Comparison of ENCODE assay signal across 8 mouse cellular contexts in genomic region chr15:79740739-79741138, GRCm38 (mm10). TPM values are rescaled to one million over a fixed set of nuclear protein-coding genes. Genes with fewer than 3 reads are reported as not detected.
DNase-seq lines count a peak whose midpoint lies in the region; ATAC-seq and TF ChIP-seq lines count a peak whose summit lies in the region.

No protein-coding gene starts in this region.

- TF ChIP-seq CTCF in intestine, postnatal 0 days (IDR thresholded peaks at IDR 0.05; ENCODE audit: low read depth) = no peak

- 86% methylated on average over 3 of the region's 3 CpGs for WGBS in kidney, embryonic 15.5 days
- WGBS in embryonic facial prominence, embryonic 10.5 days = 79% methylated on average over 3 of the region's 3 CpGs
- WGBS in intestine, postnatal 0 days = 52% methylated on average over 3 of the region's 3 CpGs

- H3K4me3 ChIP-seq in kidney, embryonic 15.5 days (replicated peaks) = peak overlapping the region; percentile 97
- H3K4me3 ChIP-seq in embryonic facial prominence, embryonic 10.5 days = peak overlapping the region; percentile 97
- H3K4me3 ChIP-seq in intestine, postnatal 0 days (ENCODE audit: low read depth, low read length) = 0 out of 2 replicates have a peak overlapping the region, but pooled peaks have one; percentile 96
- H3K4me3 ChIP-seq in myocyte = peak overlapping the region; percentile 76

- no peak for ATAC-seq in kidney, embryonic 15.5 days (replicated peaks; ENCODE audit: low FRiP score)
- no peak for ATAC-seq in intestine, postnatal 0 days

- H3K4me2 ChIP-seq in kidney, embryonic 15.5 days = peak overlapping the region; percentile 93
- H3K4me2 ChIP-seq in intestine, postnatal 0 days (replicated peaks; ENCODE audit: low read depth) = peak overlapping the region; percentile 88
- peak overlapping the region; percentile 92 for H3K4me2 ChIP-seq in myocyte (ENCODE audit: low read depth)

- no peaks in the 10 kb centered on the region for H3K9me3 ChIP-seq in kidney, embryonic 15.5 days (replicated peaks)
- H3K9me3 ChIP-seq in embryonic facial prominence, embryonic 10.5 days = no peaks in the 10 kb centered on the region
- H3K9me3 ChIP-seq in intestine, postnatal 0 days (ENCODE audit: control insufficient read depth) = no peaks in the 10 kb centered on the region

- peaks cover 24% of the 10 kb centered on the region for H3K79me2 ChIP-seq in myocyte (ENCODE audit: control insufficient read depth, insufficient read depth)

- no peak for TF ChIP-seq POLR2A in myocyte (IDR thresholded peaks at IDR 0.05; ENCODE audit: insufficient read length, low read depth)

- no peak overlapping the region for H3ac ChIP-seq in myocyte (ENCODE audit: control insufficient read depth, insufficient read length)

- H3K27me3 ChIP-seq in kidney, embryonic 15.5 days = no peaks in the 10 kb centered on the region
- H3K27me3 ChIP-seq in embryonic facial prominence, embryonic 10.5 days (replicated peaks; ENCODE audit: low read depth, poor library complexity, severe bottlenecking) = no peaks in the 10 kb centered on the region
- no peaks in the 10 kb centered on the region for H3K27me3 ChIP-seq in intestine, postnatal 0 days (replicated peaks; ENCODE audit: control insufficient read depth, insufficient read depth, low read length)
- H3K27me3 ChIP-seq in myocyte (ENCODE audit: control insufficient read depth, insufficient read depth, insufficient read length) = no peaks in the 10 kb centered on the region

- no peak for DNase-seq in kidney, adult 18-20 months
- no peak for DNase-seq in embryonic facial prominence, embryonic 10.5 days (ENCODE audit: low spot score)
- no peak for DNase-seq in spleen, adult 12 weeks (ENCODE audit: low spot score)
- DNase-seq in cerebellum, postnatal 4 days (ENCODE audit: low spot score in 2 of 2) = no peak
- no peak for DNase-seq in cerebellum, adult 9-10 months

- peak overlapping the region; percentile 85; the same call in 1 of the 2 replicates for H3K9ac ChIP-seq in kidney, embryonic 15.5 days
- H3K9ac ChIP-seq in intestine, postnatal 0 days (ENCODE audit: low read depth, low read length) = no peak overlapping the region

- no peak overlapping the region for H3K27ac ChIP-seq in kidney, embryonic 15.5 days
- H3K27ac ChIP-seq in embryonic facial prominence, embryonic 10.5 days (replicated peaks) = peak overlapping the region; percentile 96; the same call in 1 of the 2 replicates
- no peak overlapping the region for H3K27ac ChIP-seq in intestine, postnatal 0 days (ENCODE audit: low read depth, low read length)

- peaks cover 30% of the 10 kb centered on the region for H3K36me3 ChIP-seq in kidney, embryonic 15.5 days
- peaks cover 43% of the 10 kb centered on the region for H3K36me3 ChIP-seq in embryonic facial prominence, embryonic 10.5 days (replicated peaks)
- H3K36me3 ChIP-seq in intestine, postnatal 0 days (ENCODE audit: control insufficient read depth, insufficient read depth) = peaks cover 30% of the 10 kb centered on the region
- H3K36me3 ChIP-seq in myocyte (ENCODE audit: control insufficient read depth, insufficient read depth) = peaks cover 17% of the 10 kb centered on the region

- peaks cover 57% of the 10 kb centered on the region for H3K4me1 ChIP-seq in kidney, embryonic 15.5 days
- H3K4me1 ChIP-seq in embryonic facial prominence, embryonic 10.5 days = peaks cover 42% of the 10 kb centered on the region
- no peaks in the 10 kb centered on the region for H3K4me1 ChIP-seq in intestine, postnatal 0 days (replicated peaks; ENCODE audit: control insufficient read depth, insufficient read depth, low read length)

TF ChIP-seq in myocyte, 11 proteins besides CTCF, POLR2A, EP300 and RAD21:
- no peak for TF ChIP-seq USF1 (IDR thresholded peaks at IDR 0.05; ENCODE audit: low read depth)
- no peak for TF ChIP-seq REST (IDR thresholded peaks at IDR 0.05; ENCODE audit: insufficient read depth, insufficient read length)
- no peak for TF ChIP-seq SRF (IDR thresholded peaks at IDR 0.05; ENCODE audit: control insufficient read depth, insufficient read length, low read depth)
- TF ChIP-seq POLR2AphosphoS2 (IDR thresholded peaks at IDR 0.05; ENCODE audit: insufficient read length, low read depth) = no peak
- TF ChIP-seq MYOD1 (IDR thresholded peaks at IDR 0.05; ENCODE audit: control insufficient read depth in 1 of 3, insufficient read length in 2 of 3, low read depth in 2 of 3) = no peak

RNA-seq across cellular contexts. Expression of gene Sun2, which starts 1.6 kb away (rescaled TPM):
- 5.7 and 5.9 TPM in 2 replicates for polyA plus RNA-seq in kidney, embryonic 15.5 days (2015; fragmentation: Nextera tagmentation; extraction: Ambion mirVana)
- 2.4 and 3.4 TPM in 2 replicates for polyA plus RNA-seq in embryonic facial prominence, embryonic 10.5 days (2016; fragmentation: Nextera tagmentation; extraction: Ambion mirVana)
- 1.1 and 1.2 TPM in 2 replicates for polyA plus RNA-seq in intestine, postnatal 0 days (2015; fragmentation: Nextera tagmentation; extraction: Ambion mirVana)
- polyA plus RNA-seq in myocyte (2012; fragmentation: generic; extraction: Trizol) = 78.0 TPM

RNA-seq across cellular contexts. Expression of gene Dnal4, which starts 36.9 kb away (rescaled TPM):
- polyA plus RNA-seq in kidney, embryonic 15.5 days (2015; fragmentation: Nextera tagmentation; extraction: Ambion mirVana) = 58.3 and 67.4 TPM in 2 replicates
- 66.3 and 68.6 TPM in 2 replicates for polyA plus RNA-seq in embryonic facial prominence, embryonic 10.5 days (2016; fragmentation: Nextera tagmentation; extraction: Ambion mirVana)
- 19.5 and 20.1 TPM in 2 replicates for polyA plus RNA-seq in intestine, postnatal 0 days (2015; fragmentation: Nextera tagmentation; extraction: Ambion mirVana)
- 66.8 TPM for polyA plus RNA-seq in myocyte (2012; fragmentation: generic; extraction: Trizol)

RNA-seq across cellular contexts. Expression of gene Gtpbp1, which starts 50.1 kb away (rescaled TPM):
- 32.6 and 36.5 TPM in 2 replicates for polyA plus RNA-seq in kidney, embryonic 15.5 days (2015; fragmentation: Nextera tagmentation; extraction: Ambion mirVana)
- polyA plus RNA-seq in embryonic facial prominence, embryonic 10.5 days (2016; fragmentation: Nextera tagmentation; extraction: Ambion mirVana) = 47.7 and 51.6 TPM in 2 replicates
- 15.0 and 15.3 TPM in 2 replicates for polyA plus RNA-seq in intestine, postnatal 0 days (2015; fragmentation: Nextera tagmentation; extraction: Ambion mirVana)
- polyA plus RNA-seq in myocyte (2012; fragmentation: generic; extraction: Trizol) = 52.7 TPM

RNA-seq across cellular contexts. Expression of gene Josd1, which starts 53.0 kb away (rescaled TPM):
- 19.0 and 21.1 TPM in 2 replicates for polyA plus RNA-seq in kidney, embryonic 15.5 days (2015; fragmentation: Nextera tagmentation; extraction: Ambion mirVana)
- 22.9 and 23.9 TPM in 2 replicates for polyA plus RNA-seq in embryonic facial prominence, embryonic 10.5 days (2016; fragmentation: Nextera tagmentation; extraction: Ambion mirVana)
- 9.4 and 9.7 TPM in 2 replicates for polyA plus RNA-seq in intestine, postnatal 0 days (2015; fragmentation: Nextera tagmentation; extraction: Ambion mirVana)
- polyA plus RNA-seq in myocyte (2012; fragmentation: generic; extraction: Trizol) = 40.6 TPM

Comparison
In these comparisons a context has a peak if more than half of its experiments do, and no peak if none do; other contexts are left out.
1. RNA of gene Sun2, which starts 1.6 kb away (polyA plus RNA-seq): 78.0 TPM in myocyte (single experiment); 5.7 to 5.9 TPM in kidney, embryonic 15.5 days, 2.4 to 3.4 TPM in embryonic facial prominence, embryonic 10.5 days and 1.1 to 1.2 TPM in intestine, postnatal 0 days; every median in the first group is over 10 times any median in the second.
2. Peak in every context shown above with its lines, with median percentiles within 50 percentile points of each other: H3K4me2 ChIP-seq and H3K4me3 ChIP-seq.